Mouse (Mus musculus): ENCODE data around the gene Tmem107.

DNA sequence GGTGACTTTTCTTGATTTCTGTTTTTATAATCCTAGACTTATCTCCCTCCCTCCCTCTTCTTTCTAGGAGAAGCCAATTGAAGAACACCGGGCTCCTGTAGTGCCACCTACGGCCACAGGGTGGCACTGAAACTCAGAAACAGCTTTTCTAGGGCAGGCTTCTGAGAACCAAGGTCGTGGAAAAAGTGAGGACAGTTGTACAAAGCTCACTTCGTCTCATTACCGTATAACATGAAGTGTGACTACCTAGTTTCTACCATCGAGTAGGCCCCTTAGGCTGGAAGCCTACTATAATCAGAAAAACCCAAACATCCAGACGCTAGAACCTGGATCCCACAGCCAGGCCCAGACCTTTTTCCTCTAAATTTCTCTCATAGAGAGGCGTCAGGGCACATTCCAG is 3.6 kb upstream of the Tmem107 start:
- no peak for TF ChIP-seq MAFK (IDR thresholded peaks at IDR 0.05; ENCODE audit: insufficient read depth, low read depth, low read length)
- TF ChIP-seq HCFC1 (IDR thresholded peaks at IDR 0.05; ENCODE audit: borderline replicate concordance, insufficient read depth, low read length) = no peak
- TF ChIP-seq ZC3H11A (IDR thresholded peaks at IDR 0.05; ENCODE audit: borderline replicate concordance, low read depth, low read length) = no peak
